Mouse (Mus musculus): Measurements from ENCODE around the gene Ifna1. TPM values are rescaled to one million over a fixed set of nuclear protein-coding genes. Genes with fewer than 3 reads are reported as not detected.

Ifna1 gene
- polyA plus RNA-seq, 1 experiment from 2014 or later = not detected

DNA sequence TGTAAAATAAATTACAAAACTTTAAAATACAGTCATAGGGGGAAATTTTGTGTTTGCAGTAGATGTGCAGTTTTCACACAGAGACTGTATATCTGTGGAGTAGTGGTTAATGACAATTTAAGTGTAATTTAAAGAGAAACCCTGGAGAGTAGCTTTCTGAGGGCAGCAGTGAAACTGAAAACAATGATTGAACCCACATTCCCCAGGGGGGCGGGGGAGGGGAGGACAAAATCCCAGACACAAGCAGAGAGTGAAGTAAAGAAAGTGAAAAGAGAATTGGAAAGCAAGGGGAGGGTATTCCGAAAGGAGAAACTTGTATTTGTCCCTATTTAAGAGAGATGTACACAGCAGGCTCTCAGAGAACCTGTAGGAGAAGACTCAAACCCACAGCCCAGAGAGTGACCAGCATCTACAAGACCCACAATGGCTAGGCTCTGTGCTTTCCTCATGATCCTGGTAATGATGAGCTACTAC, 8.4 kb upstream of the Ifna1 start, which contains the start of gene Ifna4:
Gene Ifna4, plus strand, starts transcription at position 424 of the 474 bp plus-strand sequence.
- 71% methylated on average over 2 of the region's 2 CpGs for WGBS

DNA sequence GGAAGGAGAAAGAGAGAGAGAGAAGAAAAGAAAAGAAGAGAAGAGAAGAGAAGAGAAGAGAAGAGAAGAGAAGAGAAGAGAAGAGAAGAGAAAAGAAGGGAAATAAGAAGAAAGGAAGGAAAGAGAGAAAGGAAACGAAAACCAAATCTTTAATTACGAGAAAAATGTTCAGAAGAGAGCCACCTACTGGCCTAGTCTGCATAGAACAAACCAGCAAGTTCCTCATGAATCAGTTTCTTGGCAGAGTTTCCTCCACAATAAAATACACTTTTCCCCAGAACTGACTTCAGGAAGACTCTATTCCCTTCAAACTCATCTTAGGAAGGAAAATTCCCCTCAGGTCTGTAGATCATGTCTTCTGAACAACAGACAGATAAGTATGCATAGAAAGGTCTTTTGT, 4.6 kb upstream of the Ifna1 start:
- H3K9ac ChIP-seq = no peak overlapping the region
- ATAC-seq (replicated peaks; ENCODE audit: insufficient number of reproducible peaks, insufficient read depth, low FRiP score, low read depth) = no peak
- WGBS = 47% methylated on average over 2 of the region's 2 CpGs
- no peaks in the 10 kb centered on the region; the same call in 1 of the 2 replicates for H3K27me3 ChIP-seq
- no peak overlapping the region for H3K27ac ChIP-seq
- H3K36me3 ChIP-seq = no peaks in the 10 kb centered on the region
- H3K4me3 ChIP-seq = no peak overlapping the region
- H3K9me3 ChIP-seq (replicated peaks) = no peaks in the 10 kb centered on the region
- no peak overlapping the region for H3K4me2 ChIP-seq
- no peaks in the 10 kb centered on the region for H3K4me1 ChIP-seq (replicated peaks)

More for the DNA sequence above, 8.4 kb upstream of the Ifna1 start, which contains the start of gene Ifna4:
- Histone ChIP-seq H3K9ac (no peak within 1 kb of the TSS), H3K4me1 (replicated peaks) (no peaks in the 10 kb centered on the region), H3K27me3 (no peaks in the 10 kb centered on the region), H3K27ac (no peak within 1 kb of the TSS), H3K4me3 (no peak within 1 kb of the TSS), H3K9me3 (replicated peaks) (no peaks in the 10 kb centered on the region), H3K36me3 (no peaks in the 10 kb centered on the region), H3K4me2 (no peak within 1 kb of the TSS)
- no peak for ATAC-seq (replicated peaks; ENCODE audit: insufficient number of reproducible peaks, insufficient read depth, low FRiP score, low read depth)

DNA sequence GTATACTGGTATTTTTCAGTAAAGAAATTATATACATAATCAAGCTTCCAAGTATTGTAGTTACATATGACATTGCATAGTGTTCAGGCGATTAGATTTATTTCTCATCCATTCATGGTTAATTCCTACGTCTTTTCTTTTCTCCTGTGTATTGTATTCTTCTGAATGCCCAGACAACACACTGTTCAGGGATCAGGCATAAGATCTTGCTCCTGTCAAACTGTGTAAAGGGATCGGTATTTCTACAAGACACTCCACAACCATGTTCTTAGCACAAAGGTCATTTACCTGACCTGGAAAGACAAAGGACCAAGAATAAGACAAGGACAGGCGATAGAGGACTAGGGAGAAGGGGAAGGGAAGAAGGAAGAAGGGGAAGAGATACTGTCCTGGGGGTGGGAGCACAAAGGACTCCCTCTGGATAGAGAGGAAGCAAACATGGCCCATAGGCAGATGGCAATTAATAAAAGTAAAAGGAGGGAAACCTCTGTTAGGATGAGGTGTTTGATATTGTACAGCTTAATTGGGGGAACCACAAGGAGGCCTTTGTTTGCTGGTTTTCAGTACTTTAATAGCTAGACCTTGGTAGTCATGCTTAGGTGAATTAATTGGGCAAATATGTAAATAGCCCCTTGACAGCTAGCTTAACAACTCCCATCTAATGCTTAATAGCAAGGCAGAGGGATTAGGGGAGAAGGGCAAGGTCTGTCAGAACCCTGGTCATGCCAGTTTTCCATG, 1.3 kb downstream of the Ifna1 start:
- Histone ChIP-seq H3K4me2 (no peak overlapping the region), H3K4me1 (replicated peaks) (no peaks in the 10 kb centered on the region), H3K36me3 (no peaks in the 10 kb centered on the region), H3K27ac (no peak overlapping the region), H3K9me3 (replicated peaks) (no peaks in the 10 kb centered on the region), H3K9ac (no peak overlapping the region), H3K27me3 (no peaks in the 10 kb centered on the region; the same call in 1 of the 2 replicates), H3K4me3 (no peak overlapping the region)
- no peak for ATAC-seq (replicated peaks; ENCODE audit: insufficient number of reproducible peaks, insufficient read depth, low FRiP score, low read depth)
- WGBS = 69% methylated on average over 4 of the region's 4 CpGs

DNA sequence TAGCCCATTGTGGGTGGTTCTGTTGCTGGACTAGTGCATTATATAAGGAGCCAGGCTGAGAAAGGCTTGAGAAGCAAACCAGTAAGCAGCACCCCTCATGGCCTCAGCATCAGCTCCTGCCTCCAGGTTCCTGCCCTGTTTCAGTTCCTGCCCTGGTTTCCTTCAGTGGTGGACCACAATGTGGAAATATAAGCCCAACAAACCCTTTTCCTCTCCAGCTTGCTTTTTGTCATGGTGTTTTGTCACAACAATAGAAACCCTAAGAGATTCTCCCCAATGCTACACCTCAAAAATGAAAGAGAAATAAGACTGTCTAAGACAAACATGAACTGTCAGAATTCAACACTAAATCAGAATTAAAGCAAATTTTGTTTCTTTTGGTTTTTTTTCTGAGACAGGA, 9.3 kb downstream of the Ifna1 start:
- ATAC-seq (replicated peaks; ENCODE audit: insufficient number of reproducible peaks, insufficient read depth, low FRiP score, low read depth) = no peak
- no peak overlapping the region for H3K4me2 ChIP-seq
- no peaks in the 10 kb centered on the region for H3K9me3 ChIP-seq (replicated peaks)
- H3K27me3 ChIP-seq = peaks cover 7% of the 10 kb centered on the region
- H3K9ac ChIP-seq = no peak overlapping the region
- no peaks in the 10 kb centered on the region for H3K4me1 ChIP-seq (replicated peaks)
- no peak overlapping the region for H3K27ac ChIP-seq
- H3K4me3 ChIP-seq = no peak overlapping the region
- no peaks in the 10 kb centered on the region for H3K36me3 ChIP-seq

DNA sequence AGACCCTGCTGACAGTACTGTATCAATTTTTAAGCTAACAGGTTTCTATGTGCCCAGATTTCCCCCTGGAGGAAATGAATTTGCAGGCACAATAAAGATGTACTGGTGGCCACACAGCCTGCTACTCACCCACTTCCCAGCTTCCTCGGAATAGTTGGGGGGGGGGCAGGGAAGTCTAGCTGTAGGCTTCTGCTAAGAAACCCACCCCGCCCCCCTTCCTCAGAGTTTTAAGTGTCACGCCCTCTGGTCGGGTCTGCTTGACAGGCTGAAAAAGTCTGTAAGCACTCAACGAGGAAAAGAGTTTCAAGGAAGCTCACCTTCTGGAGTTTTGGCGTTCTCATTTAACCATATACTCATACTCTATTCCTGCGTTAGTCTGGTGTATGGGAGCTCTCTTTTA, 13.4 kb downstream of the Ifna1 start:
- Histone ChIP-seq H3K4me2 (no peak overlapping the region), H3K9me3 (replicated peaks) (no peaks in the 10 kb centered on the region), H3K4me3 (no peak overlapping the region), H3K27me3 (peaks cover 19% of the 10 kb centered on the region), H3K9ac (no peak overlapping the region), H3K36me3 (no peaks in the 10 kb centered on the region), H3K4me1 (replicated peaks) (0 out of 2 replicates have a peak, but pooled peaks cover 3% of the 10 kb centered on the region), H3K27ac (no peak overlapping the region)
- 13% methylated on average over 7 of the region's 7 CpGs for WGBS
- ATAC-seq (replicated peaks; ENCODE audit: insufficient number of reproducible peaks, insufficient read depth, low FRiP score, low read depth) = no peak

DNA sequence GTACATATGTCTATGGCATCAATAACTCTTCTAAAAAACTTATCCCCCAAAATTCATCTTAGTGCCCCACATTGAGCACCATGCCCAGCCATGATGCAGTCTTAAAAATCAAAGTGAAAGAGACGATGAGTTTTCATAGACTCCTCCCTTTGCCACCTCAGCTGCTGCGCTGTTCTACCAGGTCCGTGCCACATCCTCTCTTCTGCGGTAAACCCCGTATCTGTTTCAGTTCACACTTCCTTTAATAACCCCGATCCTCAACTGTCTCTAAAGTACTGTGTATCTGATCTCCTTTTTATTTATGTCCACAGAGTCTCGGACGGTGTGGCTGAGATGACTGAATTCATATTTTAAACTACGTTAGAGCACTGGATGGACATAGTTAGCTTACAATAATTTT, 14.7 kb downstream of the Ifna1 start:
- Histone ChIP-seq H3K9ac (no peak overlapping the region), H3K4me2 (peak overlapping the region; percentile 19; the same call in 1 of the 2 replicates), H3K36me3 (no peaks in the 10 kb centered on the region), H3K27ac (no peak overlapping the region), H3K4me1 (replicated peaks) (0 out of 2 replicates have a peak, but pooled peaks cover 6% of the 10 kb centered on the region), H3K9me3 (replicated peaks) (no peaks in the 10 kb centered on the region), H3K4me3 (0 out of 2 replicates have a peak overlapping the region, but pooled peaks have one; percentile 6), H3K27me3 (peaks cover 19% of the 10 kb centered on the region)
- WGBS = 51% methylated on average over 9 of the region's 9 CpGs
- ATAC-seq (replicated peaks; ENCODE audit: insufficient number of reproducible peaks, insufficient read depth, low FRiP score, low read depth) = no peak

DNA sequence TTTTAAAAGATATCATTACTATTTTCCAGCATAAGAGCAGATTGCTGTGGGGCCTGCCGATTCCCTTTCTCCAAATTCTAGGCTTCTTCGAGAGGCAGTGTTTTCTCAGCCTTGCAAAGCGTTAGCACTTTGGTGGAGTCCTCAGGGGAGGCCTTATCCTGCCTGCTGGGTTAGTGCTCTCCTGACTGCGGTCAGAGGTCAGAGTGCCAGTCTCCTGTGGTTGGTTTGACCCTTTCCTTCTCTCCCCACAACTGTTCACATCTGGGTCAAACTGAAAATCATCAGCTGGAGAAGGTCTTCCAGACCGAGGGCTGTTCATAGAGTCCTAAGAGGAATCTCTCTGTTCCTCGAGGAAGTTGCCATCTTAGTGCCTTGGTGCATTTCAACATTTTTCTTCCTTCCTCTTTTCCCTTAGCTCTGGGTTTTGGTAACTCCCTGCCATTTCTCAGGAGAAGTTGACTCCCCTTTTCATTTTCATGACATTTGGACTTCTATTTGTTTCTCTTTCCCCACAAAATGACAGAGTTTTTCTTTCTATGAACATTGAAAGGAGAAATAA, 15.2 kb downstream of the Ifna1 start:
- no peak for ATAC-seq (replicated peaks; ENCODE audit: insufficient number of reproducible peaks, insufficient read depth, low FRiP score, low read depth)

DNA sequence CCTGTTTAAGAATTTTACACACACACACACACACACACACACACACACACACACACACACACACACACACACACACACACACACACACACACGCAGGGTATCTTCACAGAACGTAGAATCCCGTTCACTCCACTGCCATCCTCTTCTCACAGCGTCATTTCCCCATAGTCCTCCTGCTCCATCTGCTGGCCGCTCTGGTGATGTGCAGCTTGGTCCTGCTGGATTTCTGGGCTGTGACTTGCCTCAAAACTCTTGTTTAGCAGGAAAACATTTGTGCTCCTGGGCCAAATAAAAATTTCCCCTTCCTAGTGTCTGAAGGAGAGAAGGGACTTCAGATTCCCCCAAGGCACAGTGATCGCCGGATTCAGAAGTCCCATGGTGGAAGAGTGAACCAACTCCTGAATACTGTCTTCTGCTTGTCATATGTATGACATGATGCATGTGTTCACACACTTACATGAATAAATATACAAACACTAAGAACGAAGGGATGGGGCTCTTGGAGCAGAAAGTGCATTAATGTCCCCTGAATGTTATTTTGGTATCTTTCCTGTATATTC, 17.6 kb downstream of the Ifna1 start:
- Histone ChIP-seq H3K9me3 (replicated peaks) (no peaks in the 10 kb centered on the region), H3K4me3 (peak overlapping the region; percentile 62), H3K4me1 (replicated peaks) (0 out of 2 replicates have a peak, but pooled peaks cover 6% of the 10 kb centered on the region), H3K36me3 (no peaks in the 10 kb centered on the region), H3K9ac (peak overlapping the region; percentile 48), H3K27ac (peak overlapping the region; percentile 43), H3K4me2 (peak overlapping the region; percentile 95), H3K27me3 (peaks cover 16% of the 10 kb centered on the region)
- peak; percentile 12; the same call in 1 of the 2 replicates for ATAC-seq (replicated peaks; ENCODE audit: insufficient number of reproducible peaks, insufficient read depth, low FRiP score, low read depth)
- under 1% methylated on average over 8 of the region's 8 CpGs for WGBS

More for the DNA sequence above, 15.2 kb downstream of the Ifna1 start:
- H3K27me3 ChIP-seq = peaks cover 19% of the 10 kb centered on the region
- H3K4me1 ChIP-seq (replicated peaks) = 0 out of 2 replicates have a peak, but pooled peaks cover 6% of the 10 kb centered on the region
- no peak overlapping the region for H3K9ac ChIP-seq
- no peaks in the 10 kb centered on the region for H3K36me3 ChIP-seq
- WGBS = 43% methylated on average over 6 of the region's 6 CpGs
- no peaks in the 10 kb centered on the region for H3K9me3 ChIP-seq (replicated peaks)
- H3K4me2 ChIP-seq = no peak overlapping the region
- H3K4me3 ChIP-seq = no peak overlapping the region
- no peak overlapping the region for H3K27ac ChIP-seq

DNA sequence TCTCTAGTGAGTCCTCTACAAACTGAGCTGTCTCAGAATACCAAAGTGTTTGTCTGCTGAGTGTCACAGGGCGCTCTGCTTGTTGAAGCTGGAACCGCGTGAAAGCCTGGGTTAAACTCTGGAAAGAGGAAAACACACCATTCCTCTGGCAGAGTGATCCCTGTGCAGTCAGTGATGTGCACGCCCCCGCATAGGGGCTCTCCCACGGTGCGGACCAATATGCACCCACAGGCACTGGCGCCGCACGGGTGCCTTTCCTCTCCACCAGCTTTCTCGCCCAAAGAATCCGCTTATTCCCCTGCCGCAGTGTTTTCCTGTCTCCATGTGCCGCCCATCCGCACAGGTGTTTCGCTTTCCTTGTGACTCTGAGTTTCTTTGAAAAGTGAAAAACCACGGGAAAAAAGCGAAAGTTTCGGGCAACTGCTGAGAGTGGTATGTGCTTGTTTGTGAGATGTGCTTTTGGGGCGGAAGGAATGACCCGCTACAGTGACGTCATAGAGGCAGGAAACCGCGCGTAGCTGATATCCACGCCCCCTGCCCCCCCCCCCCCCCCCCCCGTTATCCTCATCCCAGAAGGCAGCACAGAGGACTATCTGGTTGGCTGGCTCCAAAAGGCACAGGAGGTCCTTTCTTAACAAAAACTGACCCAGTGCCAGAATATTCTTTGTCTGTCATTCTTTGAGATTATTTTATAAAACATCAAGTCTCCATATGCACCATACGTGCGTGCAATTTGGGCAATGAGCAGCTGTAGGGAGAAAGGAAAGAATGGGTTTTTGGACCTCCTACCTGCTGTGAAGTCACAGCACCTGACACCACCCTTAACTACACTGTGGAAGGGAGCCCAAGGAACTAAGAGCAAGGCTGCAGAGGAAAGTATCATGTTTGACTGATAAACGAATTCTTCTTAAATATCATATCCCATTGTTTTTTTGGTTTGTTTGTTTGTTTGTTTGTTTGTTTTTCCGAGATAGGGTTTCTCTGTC, 18.3 kb downstream of the Ifna1 start:
- Histone ChIP-seq H3K9me3 (replicated peaks) (no peaks in the 10 kb centered on the region), H3K27me3 (peaks cover 13% of the 10 kb centered on the region), H3K4me1 (replicated peaks) (0 out of 2 replicates have a peak, but pooled peaks cover 6% of the 10 kb centered on the region), H3K4me2 (peak overlapping the region; percentile 95), H3K9ac (peak overlapping the region; percentile 48), H3K4me3 (peak overlapping the region; percentile 62), H3K36me3 (no peaks in the 10 kb centered on the region), H3K27ac (peak overlapping the region; percentile 43)
- peak; percentile 65 for ATAC-seq (replicated peaks; ENCODE audit: insufficient number of reproducible peaks, insufficient read depth, low FRiP score, low read depth)
- WGBS = 7% methylated on average over 31 of the region's 31 CpGs

DNA sequence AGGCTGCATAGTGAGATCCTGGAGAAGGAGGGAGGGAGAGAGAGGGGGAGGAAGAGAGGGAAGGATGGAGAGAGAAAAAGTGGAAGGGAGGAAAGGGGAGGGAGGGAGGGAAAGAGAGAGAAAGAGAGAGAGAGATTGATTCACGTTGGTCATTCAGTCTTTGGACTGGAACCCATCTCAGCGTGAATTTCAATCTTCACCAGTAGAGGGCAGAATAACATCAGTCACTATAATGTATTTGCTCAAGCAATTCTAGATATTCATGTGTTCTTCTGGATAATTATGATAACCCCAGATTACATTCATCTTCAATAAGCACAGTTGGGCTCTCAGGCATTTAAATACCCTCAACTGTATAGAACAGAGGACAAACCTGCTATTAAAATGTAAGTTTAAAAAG, 22.8 kb downstream of the Ifna1 start:
- 0 out of 2 replicates have a peak, but pooled peaks cover 6% of the 10 kb centered on the region for H3K4me1 ChIP-seq (replicated peaks)
- WGBS = 4% methylated on average over 2 of the region's 2 CpGs
- no peaks in the 10 kb centered on the region for H3K9me3 ChIP-seq (replicated peaks)
- no peak overlapping the region for H3K27ac ChIP-seq
- H3K9ac ChIP-seq = no peak overlapping the region
- no peaks in the 10 kb centered on the region for H3K36me3 ChIP-seq
- no peaks in the 10 kb centered on the region for H3K27me3 ChIP-seq
- no peak overlapping the region for H3K4me3 ChIP-seq
- no peak overlapping the region for H3K4me2 ChIP-seq
- no peak for ATAC-seq (replicated peaks; ENCODE audit: insufficient number of reproducible peaks, insufficient read depth, low FRiP score, low read depth)

Measured in heart, embryonic 15.5 days (tissue).